Mouse (Mus musculus) lung, adult 18-20 months (tissue): Measurements from ENCODE around the gene Klhl25.
A peak's percentile ranks its signal among the peaks of the same experiment; 100 is the strongest.
"Not testable (repeated sequence)": the region's sequence is repeated elsewhere in the genome, so short reads cannot be mapped to it uniquely, and the experiment has no call there.

Experiments
- DNase-seq, 2 experiments: peaks; one replicate each; pipeline ENCODE4 v3.0.0; 2022; ENCODE audit warnings: mixed read lengths in 2 of 2

The Klhl25 gene

GRCm38 (mm10) chr7:75846942-75847341 lies 1.2 kb upstream of the Klhl25 start:
- peak in 1 of 2 experiments; percentile 44 for DNase-seq

GRCm38 (mm10) chr7:75847489-75847888 lies 621 bp upstream of the Klhl25 start:
- no peak for DNase-seq

DNA sequence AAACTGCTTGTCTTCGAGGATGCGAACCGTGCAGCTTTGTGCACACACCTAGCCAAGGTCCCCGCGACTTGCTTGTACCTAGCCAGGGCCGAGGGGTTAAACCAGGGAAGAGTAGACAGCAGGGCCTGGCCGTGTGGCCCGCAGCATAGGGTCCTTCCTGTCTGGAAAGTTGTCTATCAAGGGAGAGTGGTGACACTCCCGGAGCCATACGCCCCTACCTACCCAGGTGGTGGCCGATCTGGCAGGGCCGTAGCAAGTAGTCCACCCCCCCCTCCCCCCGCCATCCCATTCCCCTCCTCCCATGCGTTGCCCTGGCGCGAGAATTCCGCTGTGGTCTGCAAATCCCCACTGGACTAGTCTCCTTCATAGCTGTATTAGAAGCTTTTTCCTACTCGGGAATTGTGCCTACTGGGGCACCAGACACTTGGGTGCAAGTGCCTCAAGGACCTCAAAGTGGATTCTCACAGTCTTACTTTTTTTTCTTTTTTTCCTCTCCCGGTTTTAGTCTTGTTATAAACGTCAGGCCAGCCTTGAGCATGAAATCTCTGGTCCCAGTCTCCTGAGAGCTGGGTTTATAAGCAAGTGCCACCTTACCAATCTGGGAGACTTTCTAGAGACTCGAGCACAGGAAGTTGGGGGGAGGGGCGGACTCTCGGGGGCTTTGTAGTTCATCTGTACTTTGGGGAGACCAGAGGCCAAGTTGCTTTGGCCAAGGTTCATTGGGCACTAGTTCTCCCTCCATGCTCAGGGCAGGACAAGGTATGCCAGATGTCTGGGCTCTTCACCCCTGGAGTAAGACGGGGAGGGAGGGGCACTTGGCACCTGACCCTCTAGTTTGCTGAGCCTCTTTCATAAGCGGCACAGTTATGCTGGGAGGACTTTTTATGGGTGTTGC lies 913 bp downstream of the Klhl25 start:
- DNase-seq: peak; percentile 60 to 72

GRCm38 (mm10) chr7:75850396-75850795 lies 2.3 kb downstream of the Klhl25 start:
- DNase-seq: not testable (repeated sequence)

- DNase-seq: no peak
Measured at GRCm38 (mm10) chr7:75851290-75851689, 3.2 kb downstream of the Klhl25 start.

DNA sequence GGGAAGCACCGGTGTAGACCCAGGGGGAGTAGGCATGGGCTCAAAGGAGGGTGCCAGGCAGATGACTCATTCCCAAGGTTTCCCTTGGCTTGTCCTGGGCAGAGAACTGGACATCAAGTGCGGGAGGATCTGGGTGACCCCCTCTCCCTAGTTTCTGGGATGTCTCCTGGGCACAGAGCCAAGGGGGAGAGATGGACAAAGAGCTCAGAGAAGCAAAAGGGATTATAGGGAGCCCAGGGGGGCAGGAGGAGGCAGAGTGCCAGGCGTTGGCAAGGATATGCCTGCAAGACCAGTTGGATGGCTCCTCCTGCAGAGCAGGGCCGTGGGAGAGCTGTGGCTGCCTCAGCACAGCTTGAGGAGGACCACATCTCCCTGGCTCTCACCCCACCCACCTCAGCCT lies 4.3 kb downstream of the Klhl25 start:
- peak; percentile 46 to 70 for DNase-seq

DNA sequence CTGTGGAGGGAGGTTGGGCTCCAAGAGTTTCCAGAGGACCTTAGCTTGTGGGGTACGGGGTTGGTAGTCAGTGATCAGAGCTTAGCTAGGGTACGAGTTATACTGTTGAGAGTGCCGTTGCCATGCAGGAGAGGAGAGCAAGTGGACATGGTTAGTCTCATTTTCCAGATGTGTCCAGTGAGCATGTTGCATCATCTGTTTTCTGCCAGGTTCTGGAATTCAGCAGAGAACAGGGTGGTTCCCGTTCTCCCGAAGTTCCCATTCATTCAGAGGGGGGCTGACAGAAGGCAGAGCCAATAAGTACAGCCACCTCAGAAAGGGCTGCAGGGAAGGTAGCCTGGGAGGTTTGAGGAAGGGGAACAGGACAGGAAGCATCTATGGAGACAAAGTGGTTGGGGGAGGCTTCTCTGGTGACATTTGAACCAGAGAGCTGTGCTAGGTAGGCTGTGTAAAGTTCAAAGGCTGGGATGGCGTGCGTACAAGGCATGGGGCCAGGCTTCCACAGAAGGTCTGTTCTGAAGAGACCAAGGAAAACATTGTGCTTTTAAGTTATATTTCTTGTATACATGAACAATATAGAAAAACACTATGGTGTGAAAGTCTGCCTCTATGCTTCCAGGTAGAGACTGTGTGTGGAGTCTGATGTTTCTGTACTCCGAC lies 5.2 kb downstream of the Klhl25 start:
- DNase-seq: no peak

- DNase-seq: peak in 1 of 2 experiments; percentile 60
Measured at GRCm38 (mm10) chr7:75854231-75854925, 6.3 kb downstream of the Klhl25 start.

- no peak for DNase-seq
Measured at GRCm38 (mm10) chr7:75855028-75855427, 6.9 kb downstream of the Klhl25 start.

GRCm38 (mm10) chr7:75856259-75856658 lies 8.1 kb downstream of the Klhl25 start:
- peak in 1 of 2 experiments; percentile 44 for DNase-seq

- DNase-seq: peak in 1 of 2 experiments; percentile 54
Measured at GRCm38 (mm10) chr7:75859771-75860196, 11.7 kb downstream of the Klhl25 start.

GRCm38 (mm10) chr7:75861638-75862426 lies 13.7 kb downstream of the Klhl25 start:
- DNase-seq: not testable (repeated sequence)

- not testable (repeated sequence) for DNase-seq
Measured at GRCm38 (mm10) chr7:75862427-75862781, 14.3 kb downstream of the Klhl25 start.

DNA sequence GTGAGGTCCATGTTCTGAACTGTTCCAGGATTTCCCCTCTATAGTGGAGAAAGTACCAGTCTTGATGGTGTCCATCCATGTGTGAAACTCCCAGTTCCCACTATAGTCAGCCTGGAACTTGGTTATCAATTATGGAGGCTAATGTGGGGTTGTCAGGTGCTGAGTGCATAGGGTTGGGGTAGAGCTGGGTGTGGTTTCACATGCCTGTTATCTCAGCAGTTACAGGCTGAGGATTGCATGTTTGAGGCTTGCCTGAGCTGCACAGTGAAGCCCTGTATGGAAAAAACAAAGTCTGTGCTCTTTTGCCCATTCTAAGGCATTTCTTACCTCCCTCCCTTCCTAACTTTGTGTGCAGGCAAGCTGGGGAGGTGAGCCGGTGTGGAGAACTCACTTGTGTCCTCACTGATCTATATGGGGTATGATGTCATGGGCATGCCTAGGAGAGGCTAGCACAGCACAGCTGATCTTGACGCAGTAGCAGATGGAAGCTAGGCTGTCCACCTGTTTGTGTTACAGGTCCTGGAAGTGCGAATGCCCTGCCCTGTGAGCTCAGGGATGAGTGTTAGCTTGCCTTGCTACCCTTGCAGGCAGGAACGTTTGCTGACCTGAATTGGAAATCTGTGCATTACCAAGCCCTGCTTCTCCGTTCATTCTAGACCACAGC lies 15.3 kb downstream of the Klhl25 start:
- DNase-seq: not testable (repeated sequence)

GRCm38 (mm10) chr7:75865026-75865425 lies 16.9 kb downstream of the Klhl25 start:
- DNase-seq: peak; percentile 51 to 74

DNA sequence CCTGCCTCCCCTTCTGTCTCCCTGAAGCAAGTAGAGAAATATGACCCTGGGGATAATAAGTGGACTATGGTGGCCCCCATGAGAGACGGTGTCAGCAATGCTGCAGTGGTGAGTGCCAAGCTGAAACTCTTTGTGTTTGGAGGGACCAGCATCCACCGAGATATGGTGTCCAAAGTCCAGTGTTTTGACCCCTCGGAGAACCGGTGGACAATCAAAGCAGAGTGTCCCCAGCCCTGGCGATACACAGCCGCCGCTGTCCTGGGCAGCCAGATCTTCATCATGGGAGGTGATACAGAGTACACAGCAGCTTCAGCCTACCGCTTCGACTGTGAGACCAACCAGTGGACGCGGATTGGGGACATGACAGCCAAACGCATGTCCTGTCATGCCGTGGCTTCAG lies 18.4 kb downstream of the Klhl25 start:
- DNase-seq: no peak

GRCm38 (mm10) chr7:75868687-75869086 lies 20.6 kb downstream of the Klhl25 start:
- DNase-seq: no peak

DNA sequence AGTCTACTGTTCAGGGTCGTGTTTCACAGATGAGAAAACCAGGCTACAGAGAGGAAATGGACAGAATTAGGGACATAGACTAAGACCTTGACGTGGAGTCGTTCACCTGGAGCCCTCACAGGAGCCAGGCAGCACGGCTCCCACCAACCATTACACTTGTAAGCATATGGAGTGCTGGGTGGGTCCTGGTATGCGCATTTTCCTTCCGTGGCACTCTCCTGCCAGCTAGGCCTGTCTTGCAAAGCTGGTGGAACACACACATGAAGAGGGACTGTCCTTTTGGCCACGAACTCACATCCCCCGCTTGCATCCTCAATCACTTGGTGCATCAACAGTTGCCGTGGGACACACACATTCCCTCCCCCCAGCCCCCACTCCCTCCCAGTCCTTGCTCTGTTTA lies 22.4 kb downstream of the Klhl25 start:
- no peak for DNase-seq

DNA sequence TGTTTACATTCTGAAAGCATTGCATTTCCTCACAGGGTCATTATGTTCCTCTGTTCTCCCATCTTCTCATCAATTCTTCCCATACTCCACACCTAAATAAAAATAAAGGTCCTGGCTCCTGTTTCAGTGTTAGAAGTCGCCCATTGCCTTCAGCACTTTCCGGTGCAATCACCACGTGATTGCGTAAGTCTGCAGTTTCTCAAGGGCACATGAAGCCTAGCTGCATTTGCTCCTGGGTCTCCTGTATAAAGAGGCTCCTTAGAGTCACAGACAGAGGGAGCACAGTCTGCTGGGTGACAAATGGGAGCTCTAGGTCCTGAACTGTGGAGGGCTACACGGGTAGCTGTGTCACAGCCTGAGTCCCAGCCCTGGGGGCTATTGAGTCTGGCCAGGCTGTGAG lies 24.1 kb downstream of the Klhl25 start:
- peak in 1 of 2 experiments; percentile 26 for DNase-seq

DNA sequence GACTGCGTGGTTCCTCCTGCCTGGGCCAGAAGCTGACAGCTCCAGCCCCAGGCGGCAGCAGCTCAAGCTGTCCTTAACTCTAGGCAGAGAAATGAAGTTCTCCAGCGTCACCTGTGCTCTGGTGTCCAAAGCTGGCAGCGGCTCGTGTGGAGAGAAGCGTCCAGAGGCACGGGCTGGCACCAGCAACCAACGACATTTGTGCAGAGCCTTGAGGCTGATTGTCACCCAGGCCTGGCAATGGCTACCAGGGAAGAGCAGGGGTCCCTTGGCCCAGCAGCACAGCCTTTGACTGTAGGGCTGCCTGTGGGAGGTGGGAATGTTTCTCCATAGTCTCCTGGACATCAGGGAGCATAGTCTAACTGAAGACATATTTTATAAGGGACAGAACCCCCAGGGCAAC lies 24.6 kb downstream of the Klhl25 start:
- DNase-seq: no peak

- no peak for DNase-seq
Measured at GRCm38 (mm10) chr7:75873216-75873615, 25.1 kb downstream of the Klhl25 start.

- no peak for DNase-seq
Measured at GRCm38 (mm10) chr7:75873746-75874145, 25.6 kb downstream of the Klhl25 start.
